Mouse (Mus musculus) gastrocnemius, postnatal 25 days (tissue): ENCODE results near the gene Cxcl1. TPM values are rescaled to one million over a fixed set of nuclear protein-coding genes. Genes with fewer than 3 reads are reported as not detected.
"Not testable (repeated sequence)": the region's sequence is repeated elsewhere in the genome, so short reads cannot be mapped to it uniquely, and the experiment has no call there.

Experiments used
- DNase-seq: peaks from one replicate; pipeline ENCODE4 v3.0.0; 2022
- long read RNA-seq, 2 experiments: library from polyadenylated mRNA; stranded (forward); transcript quantifications; one replicate each; pipeline ENCODE4 v2.0.0; 2021
- total RNA-seq, 2 experiments: library from RNA; stranded (reverse); gene quantifications; 1 replicate in 1 of 2; 2 replicates in 1 of 2; pipeline ENCODE4 v1.2.3; 2021

The Cxcl1 gene
- under 1 TPM in 1 of 2 experiments, not detected in 1; 0.24 TPM for total RNA-seq
- long read RNA-seq, experiment 1 = 0 reads
- long read RNA-seq, experiment 2, partial matches to known transcripts = 0 of 1 reads
- long read RNA-seq, experiment 2, other reads (novel, unspliced or antisense) = 0 of 1 reads

- DNase-seq = peak; percentile 60
These were observed at the start of gene Cxcl1 for GRCm38 (mm10) chr5:90890519-90891463. Gene Cxcl1 (plus strand): TSS chr5:90891241.

DNA sequence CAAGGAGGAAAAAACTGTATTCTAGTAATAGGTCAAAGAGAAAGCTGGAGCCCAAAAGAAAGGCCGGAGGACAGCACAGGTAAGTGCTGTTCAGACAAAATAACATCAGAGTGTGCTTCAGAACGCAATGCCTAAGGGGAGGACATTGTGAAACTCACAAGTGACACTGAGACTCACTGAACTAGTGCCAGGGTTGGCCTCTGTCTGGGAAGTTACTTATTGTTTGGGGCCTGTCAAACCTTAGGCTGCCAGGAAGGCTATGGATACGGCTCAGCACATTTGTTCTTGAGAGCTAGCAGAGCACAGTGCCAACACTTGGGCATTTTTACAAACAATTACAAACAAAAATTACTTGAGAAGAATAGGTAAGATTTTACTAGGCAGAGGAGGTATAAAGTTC, 47.1 kb upstream of the Cxcl1 start:
- DNase-seq = no peak

DNA sequence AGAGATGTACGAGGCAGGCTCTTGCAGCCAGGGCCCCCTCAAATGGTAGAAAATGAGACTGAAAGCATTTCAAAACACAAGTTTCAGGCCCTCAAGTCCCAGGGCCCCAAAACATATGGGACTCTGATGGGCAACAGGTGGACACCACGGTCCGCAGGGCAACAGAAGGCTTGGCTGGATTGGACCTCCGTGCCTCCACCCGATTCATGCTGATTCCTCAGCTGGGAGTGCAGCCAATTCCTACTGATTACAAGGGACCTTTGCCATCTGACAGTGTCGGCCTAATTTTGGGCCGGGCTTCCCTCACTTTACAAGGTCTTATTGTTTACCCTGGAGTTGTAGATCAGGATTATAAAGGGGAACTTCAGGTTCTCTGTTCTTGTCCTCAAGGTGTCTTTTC, 40.9 kb upstream of the Cxcl1 start:
- not testable (repeated sequence) for DNase-seq

GRCm38 (mm10) chr5:90851391-90851790, 39.6 kb upstream of the Cxcl1 start:
- DNase-seq = not testable (repeated sequence)

- no peak for DNase-seq
These were observed 37.8 kb upstream of the Cxcl1 start for GRCm38 (mm10) chr5:90853206-90853605.

GRCm38 (mm10) chr5:90855308-90856230, 35.5 kb upstream of the Cxcl1 start:
- no peak for DNase-seq

DNA sequence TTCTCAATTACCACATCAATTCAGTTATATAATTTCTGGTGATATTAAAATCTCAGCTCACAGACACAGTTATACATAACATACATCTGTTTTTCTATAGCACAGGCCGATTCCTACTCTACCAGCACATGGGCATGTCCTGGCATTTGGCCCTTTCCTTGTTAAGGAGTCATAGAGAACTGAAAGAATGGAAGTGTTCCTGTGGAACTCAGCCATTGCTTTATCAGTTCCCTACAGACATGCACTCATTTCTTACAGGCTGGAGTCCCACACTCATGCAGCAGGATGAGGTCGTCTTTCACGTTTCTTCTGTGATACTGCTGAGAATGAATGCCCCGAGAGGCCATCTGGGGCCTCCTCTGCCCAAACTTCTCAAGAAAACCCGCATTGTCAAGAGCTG, 33.6 kb upstream of the Cxcl1 start:
- no peak for DNase-seq

- no peak for DNase-seq
These were observed 32.6 kb upstream of the Cxcl1 start for GRCm38 (mm10) chr5:90858429-90858828.

- no peak for DNase-seq
These were observed 32.0 kb upstream of the Cxcl1 start for GRCm38 (mm10) chr5:90859031-90859430.

- DNase-seq = no peak
These were observed 29.1 kb upstream of the Cxcl1 start for GRCm38 (mm10) chr5:90861876-90862375.

DNA sequence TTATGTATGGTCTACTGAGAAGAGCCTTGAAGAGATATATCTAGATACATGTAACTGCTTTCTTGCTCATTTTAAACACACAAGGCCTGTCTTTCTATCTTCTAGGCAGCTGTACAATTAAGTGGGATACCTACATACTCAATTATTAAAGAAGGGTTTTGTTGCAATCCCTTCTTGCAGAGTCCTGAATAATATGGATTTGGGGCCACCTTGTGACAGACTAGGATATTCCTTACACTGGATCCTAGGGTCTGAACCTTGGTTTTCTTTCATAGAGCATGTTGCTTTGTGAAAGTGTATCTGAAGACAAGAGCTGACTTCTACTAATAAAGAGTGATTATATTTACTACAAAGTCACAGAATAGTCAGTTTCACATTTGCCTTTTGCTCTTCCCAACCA, 24.3 kb upstream of the Cxcl1 start:
- DNase-seq = no peak

DNA sequence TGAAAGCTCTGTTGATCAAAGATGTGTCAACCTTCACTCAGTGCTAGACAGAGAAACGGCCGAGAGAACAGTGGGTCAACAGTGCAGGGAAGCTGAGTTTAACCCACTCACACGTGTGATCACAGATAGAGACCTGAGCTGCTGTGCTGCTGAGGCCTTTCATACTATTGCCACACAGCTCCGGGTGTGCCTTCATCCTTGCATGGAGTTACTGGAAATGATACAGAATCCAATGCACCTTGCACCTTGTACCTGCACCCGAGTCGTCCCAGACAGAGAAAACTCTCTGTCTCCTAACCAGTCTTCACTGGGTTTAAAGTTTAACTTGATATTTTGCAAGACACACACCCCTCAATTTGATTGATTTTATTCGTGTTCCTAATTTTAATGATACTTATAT, 18.7 kb upstream of the Cxcl1 start:
- DNase-seq = no peak

DNA sequence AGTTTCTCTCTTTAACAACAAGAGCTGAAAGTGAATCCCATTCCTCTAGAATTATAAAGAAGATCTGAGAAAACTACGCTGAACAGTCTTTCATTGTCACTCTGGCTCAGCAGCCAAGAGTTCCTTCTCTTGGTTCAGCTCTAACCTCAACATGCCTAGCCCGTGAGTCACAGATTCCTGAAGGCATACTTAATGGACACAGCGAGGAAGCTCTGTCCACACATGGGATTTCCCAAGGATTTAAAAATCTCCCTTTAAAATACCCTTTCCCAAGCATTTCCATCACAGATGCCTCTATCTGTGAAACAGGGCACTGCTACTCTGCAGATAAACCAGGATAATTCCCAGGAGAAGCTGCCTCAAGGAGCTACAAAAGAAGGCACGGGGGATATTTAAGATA, 15.0 kb upstream of the Cxcl1 start:
- peak; percentile 27 for DNase-seq

GRCm38 (mm10) chr5:90876471-90877172, 14.4 kb upstream of the Cxcl1 start:
- no peak for DNase-seq

DNA sequence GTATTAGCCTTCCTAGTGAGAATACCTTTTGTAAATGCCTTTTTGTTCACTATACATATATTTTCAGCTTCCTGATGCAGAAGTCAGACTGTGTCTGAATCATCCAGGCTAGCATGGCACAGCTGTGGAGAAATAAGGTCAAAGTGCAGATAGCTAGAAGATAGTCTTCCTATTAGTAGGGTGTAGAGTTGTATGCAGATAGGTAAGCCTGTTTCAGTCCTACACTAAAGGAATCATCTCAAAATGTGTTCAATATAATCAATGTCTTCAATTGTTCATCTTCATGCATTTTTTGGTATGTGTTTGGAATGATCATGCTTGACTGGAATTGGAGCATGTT, 13.9 kb upstream of the Cxcl1 start:
- DNase-seq = no peak

- no peak for DNase-seq
These were observed 11.6 kb upstream of the Cxcl1 start for GRCm38 (mm10) chr5:90879307-90880014.

DNA sequence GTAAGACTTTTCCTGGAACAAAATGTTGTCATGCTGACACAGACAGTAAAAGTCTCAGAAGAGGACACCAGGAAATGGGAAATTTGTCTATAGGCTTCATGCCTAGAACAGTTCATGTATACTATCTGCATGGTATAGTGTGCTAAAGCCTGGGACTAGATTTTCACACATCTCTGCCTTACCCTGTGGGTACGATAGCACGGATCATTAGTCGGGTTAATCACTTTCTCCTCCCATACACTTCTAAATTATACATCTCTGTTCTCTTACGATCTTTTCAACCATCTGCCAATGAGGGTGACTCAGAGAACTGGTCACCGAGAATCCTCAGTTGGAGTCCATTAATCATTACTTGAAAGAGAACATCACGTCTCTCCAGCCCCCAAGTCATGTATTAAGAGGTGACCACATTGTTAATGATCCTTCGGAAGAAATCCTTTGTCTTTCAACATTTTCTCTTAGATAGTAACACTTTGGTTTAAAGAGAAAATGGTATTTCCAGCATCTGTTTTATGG, 10.6 kb upstream of the Cxcl1 start:
- DNase-seq = no peak

DNA sequence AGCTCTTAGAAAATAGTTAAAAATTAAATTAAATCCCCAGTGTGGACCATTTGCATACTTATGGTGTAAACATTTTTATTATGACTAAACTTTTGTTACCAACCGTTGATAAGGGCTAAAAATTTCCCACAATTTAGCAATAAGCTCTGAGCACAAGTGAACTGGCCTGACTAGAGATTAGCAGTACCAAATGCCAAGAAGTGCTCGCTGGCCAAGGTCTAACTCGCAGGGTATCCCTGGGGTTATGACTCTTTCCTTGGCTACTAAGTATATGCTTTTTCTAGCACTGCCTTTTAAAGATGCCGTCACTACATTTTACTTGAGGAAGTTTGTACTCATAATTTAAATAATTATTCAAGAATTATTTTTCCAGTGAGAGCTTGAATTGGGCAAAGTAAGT, 10.0 kb upstream of the Cxcl1 start:
- DNase-seq = peak; percentile 18

- DNase-seq = no peak
These were observed 9.4 kb upstream of the Cxcl1 start for GRCm38 (mm10) chr5:90881682-90882081.

GRCm38 (mm10) chr5:90882146-90882545, 8.9 kb upstream of the Cxcl1 start:
- DNase-seq = no peak

DNA sequence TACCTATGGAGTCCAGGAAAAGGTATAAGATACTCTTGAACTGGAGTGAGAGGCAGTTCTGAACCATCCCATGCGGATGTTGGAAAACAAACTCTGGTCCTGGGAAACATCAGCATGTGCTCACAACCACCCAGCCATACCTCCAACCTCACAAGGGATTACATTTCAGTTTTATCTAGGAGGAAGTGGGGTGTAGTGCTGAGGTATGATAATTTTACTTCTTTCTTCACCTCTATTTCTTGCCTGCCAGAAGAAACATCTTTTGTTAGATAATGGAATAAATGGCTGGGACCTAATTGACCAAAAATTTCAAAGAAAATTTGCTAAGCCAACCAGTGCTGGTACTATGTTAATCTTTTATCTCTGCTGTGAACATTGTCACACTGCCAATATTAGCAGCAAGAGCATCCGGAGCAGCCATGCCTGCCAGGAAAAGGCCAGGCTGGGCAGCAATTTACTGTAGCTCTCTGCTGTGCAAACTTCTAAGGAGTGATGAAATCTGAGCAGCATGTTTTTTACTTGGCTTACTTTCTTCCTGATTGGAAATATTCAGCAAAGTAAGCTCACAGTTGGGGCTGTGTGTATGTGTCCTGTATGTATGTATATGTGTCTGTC, 6.3 kb upstream of the Cxcl1 start:
- DNase-seq = no peak
